Mouse (Mus musculus) embryonic fibroblast, embryonic 13.5 days (primary cell): ENCODE results near the gene Ptprj. TPM values are rescaled to one million over a fixed set of nuclear protein-coding genes. Genes with fewer than 3 reads are reported as not detected.
A peak's percentile ranks its signal among the peaks of the same experiment; 100 is the strongest.

Source experiments
- H3K27ac ChIP-seq: 2 replicates; pipeline ENCODE4 v1.5.1; 2012; ENCODE audit warnings: low read length, control low read depth, inconsistent platforms; ENCODE audit not compliant: insufficient read depth
- H3K4me1 ChIP-seq: 2 replicates; pipeline ENCODE4 v1.6.1; 2011; ENCODE audit warnings: low read length; ENCODE audit not compliant: control insufficient read depth, insufficient read depth
- H3K4me3 ChIP-seq: 2 replicates; pipeline ENCODE4 v1.5.1; 2011; ENCODE audit warnings: mild to moderate bottlenecking, control low read depth, low read length; ENCODE audit not compliant: insufficient read depth
- CTCF ChIP-seq: IDR thresholded peaks from 2 replicates; pipeline ENCODE4 v1.5.1; 2011; ENCODE audit warnings: mild to moderate bottlenecking, control low read depth, low read length, moderate library complexity, borderline replicate concordance; ENCODE audit not compliant: insufficient read depth
- POLR2A ChIP-seq: IDR thresholded peaks from 2 replicates; pipeline ENCODE4 v1.6.1; 2011; ENCODE audit warnings: low read depth, mild to moderate bottlenecking, control low read depth, low read length, moderate library complexity
- polyA plus RNA-seq: library from polyadenylated mRNA; stranded (reverse); fragments of >200 nt; gene quantifications from 2 replicates; pipeline ENCODE4 v1.2.4, GENCODE M21; 2011; ENCODE audit warnings: low read depth; ENCODE audit not compliant: missing spikeins, insufficient read length

Ptprj gene
- polyA plus RNA-seq, 1 experiment = 8.0 TPM

DNA sequence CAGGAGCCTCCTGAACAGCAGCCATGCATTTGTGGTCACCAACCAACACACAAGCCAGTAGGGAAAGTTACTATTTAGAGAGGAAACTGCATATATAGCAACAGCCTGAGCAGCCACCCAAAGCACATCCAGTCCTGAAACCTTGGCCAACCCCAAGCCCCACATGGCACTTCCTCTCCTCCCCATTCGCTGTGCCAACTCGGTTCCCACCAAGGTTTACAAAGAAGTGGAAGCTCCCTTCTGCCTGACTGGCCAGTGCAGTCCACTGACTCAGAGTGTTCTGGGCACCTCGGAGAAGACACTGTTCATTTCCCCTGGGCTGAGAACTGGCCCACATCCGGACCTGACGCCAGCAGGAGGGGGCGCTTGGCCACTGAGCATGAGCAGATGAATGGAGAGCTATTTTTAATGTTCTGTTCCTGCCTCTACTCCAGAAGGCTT is 75.7 kb downstream of the Ptprj start:
- H3K27ac ChIP-seq = no peak overlapping the region
- H3K4me1 ChIP-seq = peaks cover 16% of the 10 kb centered on the region
- H3K4me3 ChIP-seq = no peak overlapping the region
- TF ChIP-seq POLR2A (no peak), CTCF (no peak)

DNA sequence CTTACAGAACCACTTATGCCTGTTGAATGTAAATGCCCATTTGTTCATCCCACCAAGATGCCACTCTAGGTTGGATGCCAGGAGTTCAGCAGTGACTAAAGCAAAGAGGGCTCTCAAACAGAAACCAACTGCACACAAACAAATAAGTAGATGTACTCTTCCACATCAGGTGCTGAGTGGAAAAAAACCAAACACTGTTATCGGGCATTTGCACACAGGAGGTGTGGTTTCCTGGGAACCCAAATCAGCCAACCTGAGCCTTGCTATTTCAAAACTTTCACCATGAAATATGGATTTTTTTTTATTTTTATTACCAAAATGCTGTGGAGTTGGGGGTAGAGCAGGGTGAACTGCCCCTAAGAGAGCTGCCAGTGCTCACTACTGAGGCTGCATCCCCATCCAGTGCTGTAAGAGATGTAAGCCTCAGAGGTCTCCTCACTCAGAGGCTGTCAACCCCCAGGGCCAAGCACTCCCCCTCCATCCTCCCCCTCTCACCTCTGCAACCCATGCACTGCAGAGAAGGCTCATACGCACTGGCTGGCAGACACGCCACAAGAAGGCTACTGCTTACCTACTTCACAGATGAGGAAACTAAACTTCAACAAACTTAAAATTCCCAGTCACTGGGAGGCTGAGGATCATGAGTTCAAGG is 77.1 kb downstream of the Ptprj start:
- TF ChIP-seq POLR2A (no peak), CTCF (no peak)
- Histone ChIP-seq H3K4me1 (peaks cover 16% of the 10 kb centered on the region), H3K4me3 (no peak overlapping the region), H3K27ac (no peak overlapping the region)

DNA sequence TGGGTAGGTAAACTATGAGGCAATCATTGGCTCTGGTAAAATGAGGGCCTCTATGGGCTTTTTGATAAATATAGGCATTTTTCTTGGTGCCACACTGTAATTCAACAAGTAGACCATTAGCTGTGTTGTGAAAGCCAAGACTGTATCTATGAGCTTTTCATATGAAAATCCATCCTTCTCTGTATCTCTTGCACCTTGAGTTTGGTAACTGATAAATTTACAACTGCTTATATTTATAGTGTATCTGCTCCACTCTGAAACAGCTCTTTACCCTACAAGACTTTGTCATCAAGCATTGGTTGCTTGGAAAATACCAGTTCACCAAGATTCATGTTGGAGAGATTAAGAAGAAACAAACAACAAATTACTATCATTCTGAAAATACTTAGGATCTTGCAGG is 77.7 kb downstream of the Ptprj start:
- TF ChIP-seq POLR2A (no peak), CTCF (no peak)
- H3K4me1 ChIP-seq = peaks cover 16% of the 10 kb centered on the region
- no peak overlapping the region for H3K27ac ChIP-seq
- H3K4me3 ChIP-seq = no peak overlapping the region

DNA sequence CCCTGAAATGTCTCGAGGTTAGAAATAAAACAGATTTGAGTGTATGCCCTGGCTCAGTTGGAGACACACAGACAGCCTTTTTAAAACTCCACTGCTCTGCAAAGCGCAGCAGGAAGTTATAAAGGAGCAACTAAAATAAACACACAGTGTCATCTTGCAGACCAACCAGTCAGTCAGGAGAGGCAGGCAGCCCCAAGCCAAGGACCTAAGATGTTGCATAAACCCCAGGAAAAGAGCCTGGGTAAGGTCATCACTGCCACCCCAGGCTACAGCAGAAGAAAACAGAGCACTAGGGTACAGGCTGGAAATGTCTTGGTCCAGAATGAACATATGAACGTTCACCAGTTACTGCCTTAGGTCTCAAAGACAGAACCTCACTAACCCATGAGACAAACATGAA is 78.7 kb downstream of the Ptprj start:
- Histone ChIP-seq H3K4me1 (peaks cover 16% of the 10 kb centered on the region), H3K27ac (no peak overlapping the region), H3K4me3 (no peak overlapping the region)
- TF ChIP-seq CTCF = no peak
- no peak for TF ChIP-seq POLR2A

DNA sequence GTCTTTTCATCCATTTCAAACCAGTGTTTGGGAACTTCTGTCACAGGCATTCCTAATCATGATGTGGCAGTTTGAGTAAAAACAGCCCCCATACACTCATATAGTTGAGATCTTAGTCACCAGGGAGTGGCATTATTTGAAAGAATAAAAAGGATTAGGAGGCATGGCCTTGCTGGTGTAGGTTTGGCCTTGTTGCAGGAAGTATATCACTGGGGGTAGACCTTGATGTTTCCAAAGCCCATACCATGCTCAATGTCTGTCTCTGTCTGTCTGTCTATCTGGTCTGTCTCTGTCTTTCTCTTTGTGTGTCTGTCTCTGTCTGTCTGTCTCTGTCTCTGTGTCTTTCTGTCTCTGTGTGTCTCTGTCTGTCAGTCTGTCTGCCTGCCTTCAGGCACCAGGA is 79.6 kb downstream of the Ptprj start:
- no peak for TF ChIP-seq CTCF
- no peak for TF ChIP-seq POLR2A
- Histone ChIP-seq H3K4me3 (no peak overlapping the region), H3K4me1 (peaks cover 22% of the 10 kb centered on the region), H3K27ac (peak overlapping the region; percentile 41; the same call in 1 of the 2 replicates)

- peaks cover 22% of the 10 kb centered on the region for H3K4me1 ChIP-seq
- H3K27ac ChIP-seq = no peak overlapping the region
- TF ChIP-seq CTCF (no peak), POLR2A (no peak)
- H3K4me3 ChIP-seq = no peak overlapping the region
These were observed 81.4 kb downstream of the Ptprj start for GRCm38 (mm10) chr2:90499002-90499401.

DNA sequence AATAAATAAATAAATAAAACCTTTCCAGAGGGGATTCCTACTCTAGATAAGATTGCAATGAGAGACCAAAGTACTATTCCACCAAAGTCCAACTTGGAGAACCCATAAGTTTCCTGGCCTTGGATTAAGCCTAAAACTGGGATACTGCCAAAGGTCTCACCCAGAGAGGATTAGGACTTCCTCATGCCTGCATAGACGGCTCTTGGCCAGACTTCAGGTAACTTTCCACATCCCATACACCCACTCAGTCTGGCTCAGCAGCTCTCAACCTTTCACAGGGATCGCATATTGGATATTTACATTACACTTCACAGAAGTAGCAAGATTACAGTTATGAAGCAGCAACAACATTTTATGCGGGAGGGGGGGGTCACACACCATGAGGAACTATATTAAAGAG is 82.9 kb downstream of the Ptprj start:
- no peak overlapping the region for H3K4me3 ChIP-seq
- no peak overlapping the region for H3K27ac ChIP-seq
- TF ChIP-seq CTCF = no peak
- TF ChIP-seq POLR2A = no peak
- H3K4me1 ChIP-seq = peaks cover 22% of the 10 kb centered on the region

- no peak overlapping the region for H3K27ac ChIP-seq
- no peak for TF ChIP-seq POLR2A
- H3K4me1 ChIP-seq = peaks cover 17% of the 10 kb centered on the region
- H3K4me3 ChIP-seq = no peak overlapping the region
These were observed 83.8 kb downstream of the Ptprj start for GRCm38 (mm10) chr2:90496680-90497074.

DNA sequence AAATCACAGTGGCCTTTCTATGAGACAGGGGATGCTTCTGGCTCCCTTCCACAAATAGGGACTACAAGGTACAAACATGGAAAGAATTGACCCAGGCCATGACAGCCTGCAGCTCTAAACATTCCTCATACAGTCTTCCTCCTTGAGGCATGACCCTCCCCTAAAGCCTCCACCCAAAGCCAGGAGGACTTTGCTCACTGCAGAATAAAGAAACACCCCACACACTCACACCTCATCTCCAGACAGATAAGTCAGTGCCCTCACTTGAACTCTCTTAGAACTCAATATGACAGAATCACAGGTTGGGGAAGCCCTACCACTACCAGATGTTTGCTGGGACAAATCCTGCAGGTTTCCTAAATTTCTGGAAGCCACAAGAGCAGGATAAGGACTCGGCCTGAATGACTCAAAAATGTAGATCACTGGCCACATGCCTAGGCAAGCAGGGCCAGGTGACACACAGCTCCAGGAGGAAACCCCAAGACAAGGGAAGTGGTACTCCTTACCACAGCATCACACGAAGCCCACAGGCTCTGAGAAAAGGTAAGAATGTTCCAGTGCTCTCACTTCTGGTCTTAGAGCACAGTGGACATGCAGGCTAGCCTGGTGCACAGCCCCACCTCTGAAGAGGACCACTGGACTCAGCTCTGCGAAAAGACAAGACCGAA is 84.3 kb downstream of the Ptprj start:
- no peak overlapping the region for H3K27ac ChIP-seq
- TF ChIP-seq POLR2A (no peak), CTCF (no peak)
- H3K4me3 ChIP-seq = no peak overlapping the region
- H3K4me1 ChIP-seq = peaks cover 15% of the 10 kb centered on the region

DNA sequence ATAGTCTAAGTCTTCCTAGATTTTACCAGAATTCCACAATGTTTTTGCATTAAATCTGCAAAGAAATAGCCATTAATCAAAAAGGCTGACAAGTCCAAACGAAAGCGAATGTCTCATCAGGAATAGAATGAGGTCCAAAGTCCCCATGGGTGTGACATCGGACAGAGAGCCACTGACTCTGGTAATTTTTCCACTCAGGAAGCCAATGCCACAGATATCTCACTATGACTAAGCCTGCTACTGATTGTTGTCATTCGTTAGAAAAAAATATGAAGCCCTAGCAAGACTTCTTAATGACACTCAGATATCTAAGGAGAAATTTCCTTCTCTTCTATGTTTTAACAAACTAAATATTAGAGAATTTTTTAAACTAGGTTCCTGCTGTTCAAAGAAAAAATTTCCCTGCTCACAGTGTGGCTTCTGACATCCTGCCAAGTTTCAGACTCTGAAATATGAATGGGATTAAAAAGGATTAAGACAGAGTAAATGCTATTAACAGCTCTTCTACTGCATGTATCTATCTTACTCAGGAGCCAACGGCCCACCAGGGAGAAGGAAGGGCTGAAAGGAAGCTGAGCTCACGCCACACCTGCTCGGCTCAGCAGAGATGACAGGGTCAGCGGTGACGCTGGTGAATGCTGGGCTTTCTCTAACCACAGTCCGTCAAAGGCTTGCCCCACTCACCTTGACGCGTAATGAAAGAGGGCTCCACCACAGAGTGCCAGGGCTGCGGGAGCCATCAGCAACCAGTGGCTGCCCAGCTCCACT is 90.0 kb downstream of the Ptprj start:
- no peak for TF ChIP-seq CTCF
- TF ChIP-seq POLR2A = no peak
- H3K4me1 ChIP-seq = peaks cover 8% of the 10 kb centered on the region
- H3K4me3 ChIP-seq = no peak overlapping the region
- H3K27ac ChIP-seq = peak overlapping the region; percentile 4; the same call in 1 of the 2 replicates
